Mouse (Mus musculus) kidney, postnatal 4 days (tissue): ENCODE measurements around the gene Il2rb.

ENCODE experiments used
- DNase-seq, 2 experiments: peaks; one replicate each; pipeline ENCODE4 v3.0.0; 2021; ENCODE audit warnings: mixed read lengths in 2 of 2

Il2rb gene

GRCm38 (mm10) chr15:78480991-78481390 is 14.1 kb downstream of the Il2rb start:
- DNase-seq, result no peak

- DNase-seq, result no peak
Observed at GRCm38 (mm10) chr15:78480111-78480510, 15.0 kb downstream of the Il2rb start.

GRCm38 (mm10) chr15:78479470-78479869 is 15.6 kb downstream of the Il2rb start:
- no peak for DNase-seq

GRCm38 (mm10) chr15:78478073-78478472 is 17.0 kb downstream of the Il2rb start:
- no peak for DNase-seq

- DNase-seq, result no peak
Observed at GRCm38 (mm10) chr15:78476878-78477277, 18.2 kb downstream of the Il2rb start.

GRCm38 (mm10) chr15:78475604-78476031 is 19.5 kb downstream of the Il2rb start:
- no peak for DNase-seq

- no peak for DNase-seq
Observed at GRCm38 (mm10) chr15:78473442-78473841, 21.6 kb downstream of the Il2rb start.

GRCm38 (mm10) chr15:78471902-78472301 is 23.2 kb downstream of the Il2rb start:
- peak in 1 of 2 experiments; percentile 16 for DNase-seq

- DNase-seq, result no peak
Observed at GRCm38 (mm10) chr15:78470495-78471276, 24.4 kb downstream of the Il2rb start.

GRCm38 (mm10) chr15:78468379-78468937 is 26.6 kb downstream of the Il2rb start, which contains the start of gene Tmprss6:
TSS of gene Tmprss6 (minus strand) at chr15:78468634.
- DNase-seq, result no peak

- no peak for DNase-seq
Observed at GRCm38 (mm10) chr15:78467570-78467969, 27.5 kb downstream of the Il2rb start.

GRCm38 (mm10) chr15:78466809-78467208 is 28.3 kb downstream of the Il2rb start:
- peak in 1 of 2 experiments; percentile 29 for DNase-seq

GRCm38 (mm10) chr15:78462981-78463380 is 32.1 kb downstream of the Il2rb start:
- DNase-seq, result no peak

- no peak for DNase-seq
Observed at GRCm38 (mm10) chr15:78457193-78457592, 37.9 kb downstream of the Il2rb start.

- DNase-seq, result no peak
Observed at GRCm38 (mm10) chr15:78456051-78456450, 39.0 kb downstream of the Il2rb start.

GRCm38 (mm10) chr15:78455168-78455567 is 39.9 kb downstream of the Il2rb start:
- DNase-seq, result no peak

GRCm38 (mm10) chr15:78452929-78453328 is 42.1 kb downstream of the Il2rb start:
- DNase-seq, result no peak

GRCm38 (mm10) chr15:78451201-78451600 is 43.9 kb downstream of the Il2rb start:
- DNase-seq, result no peak

- DNase-seq, result no peak
Observed at GRCm38 (mm10) chr15:78450419-78450768, 44.7 kb downstream of the Il2rb start.

- DNase-seq, result peak; percentile 36 to 61
Observed at GRCm38 (mm10) chr15:78449694-78450418, 45.2 kb downstream of the Il2rb start.

GRCm38 (mm10) chr15:78449131-78449530 is 45.9 kb downstream of the Il2rb start:
- peak in 1 of 2 experiments; percentile 38 for DNase-seq

- peak; percentile 99 for DNase-seq
Observed at GRCm38 (mm10) chr15:78447746-78448535, 47.1 kb downstream of the Il2rb start.

- peak in 1 of 2 experiments; percentile 18 for DNase-seq
Observed at GRCm38 (mm10) chr15:78447121-78447520, 48.0 kb downstream of the Il2rb start.
